Mouse (Mus musculus): ENCODE measurements at regions not wholly inside any gene's neighbourhood (a gene's known extent, or its start where the extent isn't known, plus 50 kb on each side); places are given as distances from the start of the nearest gene placed in this dataset.
"Not testable (repeated sequence)": the region's sequence is repeated elsewhere in the genome, so short reads cannot be mapped to it uniquely, and the experiment has no call there.

GRCm38 (mm10) chr4:89621260-89621659 lies 58.0 kb upstream of the Dmrta1 start:
- Histone ChIP-seq H3K27ac (no peak overlapping the region), H3K4me2 (no peak overlapping the region), H3K9me3 (replicated peaks) (no peaks in the 10 kb centered on the region), H3K36me3 (ENCODE audit: poor library complexity, severe bottlenecking) (no peaks in the 10 kb centered on the region), H3K4me3 (no peak overlapping the region), H3K4me1 (no peaks in the 10 kb centered on the region), H3K9ac (no peak overlapping the region), H3K27me3 (no peaks in the 10 kb centered on the region)
- no peak for ATAC-seq
- WGBS, result 42% methylated on average over 7 of the region's 7 CpGs

DNA sequence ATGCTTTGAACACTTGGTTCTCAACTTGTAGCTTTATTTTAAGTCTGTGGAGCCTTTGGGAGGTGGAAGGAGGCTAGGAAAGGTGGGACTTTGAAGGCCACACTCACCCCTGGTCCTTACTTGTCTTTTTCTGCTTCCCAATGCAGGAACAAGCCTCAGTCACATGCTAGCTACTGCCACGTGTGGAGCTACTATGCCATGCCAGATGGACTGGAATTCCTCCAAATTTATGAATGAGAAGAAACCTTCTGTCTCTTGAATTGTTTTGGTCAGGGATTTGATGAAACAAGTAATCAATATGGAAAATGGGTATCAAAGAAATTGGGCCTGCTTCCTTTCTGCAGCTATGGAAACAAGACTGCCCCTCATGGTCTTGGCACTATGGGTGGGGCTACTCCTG lies 74.5 kb upstream of the Dmrta1 start:
- no peak overlapping the region for H3K4me3 ChIP-seq
- H3K27ac ChIP-seq, result no peak overlapping the region
- H3K9ac ChIP-seq, result no peak overlapping the region
- H3K27me3 ChIP-seq, result no peaks in the 10 kb centered on the region
- H3K9me3 ChIP-seq (replicated peaks), result no peaks in the 10 kb centered on the region
- no peak overlapping the region for H3K4me2 ChIP-seq
- ATAC-seq, result no peak
- WGBS, result 43% methylated on average over 1 of the region's 1 CpGs
- no peaks in the 10 kb centered on the region for H3K4me1 ChIP-seq
- H3K36me3 ChIP-seq (ENCODE audit: poor library complexity, severe bottlenecking), result no peaks in the 10 kb centered on the region

DNA sequence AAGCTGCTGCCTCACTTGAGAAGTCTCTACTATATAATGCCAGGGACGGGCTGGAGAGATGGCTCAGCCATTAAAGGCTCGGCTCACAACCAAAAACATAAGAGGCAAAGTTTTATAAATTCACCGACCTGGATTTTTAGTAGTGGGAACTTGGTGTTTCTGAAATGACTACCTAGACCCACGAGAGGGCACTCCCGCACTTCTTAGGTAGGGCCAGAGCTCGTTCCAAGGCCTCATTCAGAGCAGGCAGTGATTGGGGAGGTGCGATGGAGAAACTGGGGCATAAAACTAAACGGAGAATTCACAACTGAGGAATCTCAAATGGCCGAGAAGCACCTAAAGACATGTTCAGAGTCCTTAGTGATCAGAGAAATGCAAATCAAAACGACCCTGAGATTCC lies 103.7 kb upstream of the Dmrta1 start:
- Histone ChIP-seq H3K4me2 (no peak overlapping the region), H3K9ac (no peak overlapping the region), H3K27ac (no peak overlapping the region), H3K27me3 (no peaks in the 10 kb centered on the region), H3K36me3 (ENCODE audit: poor library complexity, severe bottlenecking) (no peaks in the 10 kb centered on the region), H3K4me1 (no peaks in the 10 kb centered on the region), H3K9me3 (replicated peaks) (no peaks in the 10 kb centered on the region), H3K4me3 (no peak overlapping the region)
- ATAC-seq, result peak; percentile 90
- 10% methylated on average over 10 of the region's 10 CpGs for WGBS

GRCm38 (mm10) chr4:89554711-89555466 lies 124.3 kb upstream of the Dmrta1 start:
- Histone ChIP-seq H3K36me3 (ENCODE audit: poor library complexity, severe bottlenecking) (no peaks in the 10 kb centered on the region), H3K4me1 (no peaks in the 10 kb centered on the region), H3K9me3 (replicated peaks) (no peaks in the 10 kb centered on the region), H3K27ac (no peak overlapping the region), H3K4me2 (no peak overlapping the region), H3K9ac (no peak overlapping the region), H3K4me3 (no peak overlapping the region), H3K27me3 (no peaks in the 10 kb centered on the region)
- no peak for ATAC-seq
- WGBS, result 71% methylated on average over 7 of the region's 7 CpGs

- Histone ChIP-seq H3K27me3 (no peaks in the 10 kb centered on the region), H3K4me2 (no peak overlapping the region), H3K4me1 (no peaks in the 10 kb centered on the region), H3K27ac (no peak overlapping the region), H3K36me3 (ENCODE audit: poor library complexity, severe bottlenecking) (no peaks in the 10 kb centered on the region), H3K9ac (no peak overlapping the region), H3K4me3 (no peak overlapping the region), H3K9me3 (replicated peaks) (no peaks in the 10 kb centered on the region)
- WGBS, result 68% methylated on average over 6 of the region's 6 CpGs
- no peak for ATAC-seq
Measured at GRCm38 (mm10) chr4:89552556-89552955, 126.7 kb upstream of the Dmrta1 start.

DNA sequence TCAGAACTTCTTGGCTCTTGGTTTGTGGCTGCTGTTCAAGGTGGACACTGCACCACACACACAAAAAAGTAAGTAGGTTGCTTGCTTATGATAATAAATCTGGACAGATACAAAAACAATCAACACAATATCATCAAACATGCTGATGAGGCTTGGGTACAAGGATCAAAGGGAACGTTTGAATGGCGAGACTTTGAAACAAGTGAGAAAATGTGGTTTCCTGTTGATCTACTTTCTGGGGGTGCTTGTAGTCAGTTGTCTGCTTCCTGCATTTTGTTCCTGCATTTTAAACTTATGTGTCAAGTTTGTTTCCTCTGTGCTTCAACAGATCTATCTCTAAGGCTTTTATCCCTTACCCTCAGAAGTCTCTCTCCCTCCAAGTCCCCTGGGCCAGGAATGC lies 128.7 kb upstream of the Dmrta1 start:
- no peak overlapping the region for H3K4me3 ChIP-seq
- ATAC-seq, result no peak
- no peaks in the 10 kb centered on the region for H3K4me1 ChIP-seq
- WGBS, result 89% methylated on average over 2 of the region's 2 CpGs
- no peak overlapping the region for H3K4me2 ChIP-seq
- no peak overlapping the region for H3K27ac ChIP-seq
- no peaks in the 10 kb centered on the region for H3K9me3 ChIP-seq (replicated peaks)
- H3K9ac ChIP-seq, result no peak overlapping the region
- H3K36me3 ChIP-seq (ENCODE audit: poor library complexity, severe bottlenecking), result no peaks in the 10 kb centered on the region
- no peaks in the 10 kb centered on the region for H3K27me3 ChIP-seq

DNA sequence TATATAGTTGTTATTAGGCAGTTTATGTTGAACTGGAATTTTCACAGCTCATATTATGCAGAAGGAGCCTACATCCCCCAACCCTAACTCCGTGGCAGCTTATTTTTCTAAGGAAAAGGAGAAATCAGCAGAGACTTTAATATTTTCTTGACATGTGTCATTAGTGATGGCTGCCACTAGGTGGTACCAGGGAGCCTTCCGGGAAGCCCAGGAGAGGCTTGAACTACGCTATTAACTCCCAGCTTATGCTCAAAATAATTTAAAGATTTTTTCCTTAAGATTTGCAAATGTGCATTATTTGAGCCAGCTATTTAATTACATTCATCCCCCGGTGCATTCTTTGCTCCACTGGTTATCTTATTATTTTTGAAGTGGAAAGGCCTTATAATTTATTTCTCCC lies 146.8 kb upstream of the Dmrta1 start:
- Histone ChIP-seq H3K27me3 (peaks cover 1% of the 10 kb centered on the region; the same call in 1 of the 2 replicates), H3K27ac (no peak overlapping the region), H3K9me3 (replicated peaks) (no peaks in the 10 kb centered on the region), H3K9ac (no peak overlapping the region), H3K4me3 (no peak overlapping the region), H3K4me2 (no peak overlapping the region), H3K36me3 (ENCODE audit: poor library complexity, severe bottlenecking) (no peaks in the 10 kb centered on the region), H3K4me1 (no peaks in the 10 kb centered on the region)
- peak; percentile 41; the same call in 1 of the 2 replicates for ATAC-seq
- WGBS, result 12% methylated on average over 4 of the region's 4 CpGs

DNA sequence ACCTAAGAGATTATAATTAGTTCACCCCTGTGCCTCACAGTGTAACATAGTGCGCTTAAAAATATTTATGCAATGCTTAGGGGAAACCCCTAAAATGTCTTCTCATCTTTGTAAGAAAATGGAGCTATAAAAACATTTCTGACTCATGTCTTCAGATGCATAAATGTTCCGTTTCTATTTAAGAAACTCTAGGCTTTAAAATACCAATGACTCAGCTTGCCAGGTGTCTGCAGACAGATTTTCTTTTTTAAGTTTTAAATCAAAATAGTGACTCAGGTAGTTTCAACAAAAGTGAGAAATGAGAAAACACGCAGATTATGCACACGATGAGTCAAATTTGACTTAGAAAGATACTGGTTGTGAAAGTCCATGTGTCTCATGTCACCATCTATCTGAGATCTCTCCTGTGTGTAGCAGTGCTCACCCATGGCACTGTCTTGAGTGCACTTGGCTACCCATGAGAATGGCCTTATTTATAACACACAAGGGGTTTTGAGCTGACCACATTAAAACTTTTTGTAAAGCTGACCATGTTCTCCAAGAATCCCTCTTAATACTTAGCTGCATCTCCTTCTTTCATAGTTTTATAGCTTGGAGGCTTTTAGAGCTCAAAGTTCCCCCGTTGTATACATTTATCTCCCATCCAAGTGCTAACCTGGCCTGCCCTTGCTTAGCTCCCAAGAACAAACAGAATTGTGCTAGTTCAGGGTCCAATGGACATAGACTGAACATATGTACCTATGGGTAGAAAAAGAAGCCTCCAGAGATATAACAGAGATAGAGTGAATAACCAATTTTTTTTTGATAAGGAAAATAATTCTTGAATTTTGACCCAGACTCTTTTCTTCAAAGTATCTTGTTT lies 149.0 kb upstream of the Dmrta1 start:
- no peak for ATAC-seq
- Histone ChIP-seq H3K27me3 (peaks cover 8% of the 10 kb centered on the region; the same call in 1 of the 2 replicates), H3K9me3 (replicated peaks) (no peaks in the 10 kb centered on the region), H3K9ac (no peak overlapping the region), H3K36me3 (ENCODE audit: poor library complexity, severe bottlenecking) (no peaks in the 10 kb centered on the region), H3K4me2 (no peak overlapping the region), H3K4me3 (no peak overlapping the region), H3K4me1 (no peaks in the 10 kb centered on the region), H3K27ac (no peak overlapping the region)
- 89% methylated on average over 5 of the region's 5 CpGs for WGBS

- 37% methylated on average over 1 of the region's 1 CpGs for WGBS
- Histone ChIP-seq H3K27me3 (peaks cover 19% of the 10 kb centered on the region), H3K4me3 (no peak overlapping the region), H3K36me3 (ENCODE audit: poor library complexity, severe bottlenecking) (no peaks in the 10 kb centered on the region), H3K4me2 (no peak overlapping the region), H3K9me3 (replicated peaks) (no peaks in the 10 kb centered on the region), H3K27ac (no peak overlapping the region), H3K9ac (no peak overlapping the region), H3K4me1 (0 out of 2 replicates have a peak, but pooled peaks cover 3% of the 10 kb centered on the region)
- ATAC-seq, result no peak
Measured at GRCm38 (mm10) chr4:89527966-89528365, 151.3 kb upstream of the Dmrta1 start.

DNA sequence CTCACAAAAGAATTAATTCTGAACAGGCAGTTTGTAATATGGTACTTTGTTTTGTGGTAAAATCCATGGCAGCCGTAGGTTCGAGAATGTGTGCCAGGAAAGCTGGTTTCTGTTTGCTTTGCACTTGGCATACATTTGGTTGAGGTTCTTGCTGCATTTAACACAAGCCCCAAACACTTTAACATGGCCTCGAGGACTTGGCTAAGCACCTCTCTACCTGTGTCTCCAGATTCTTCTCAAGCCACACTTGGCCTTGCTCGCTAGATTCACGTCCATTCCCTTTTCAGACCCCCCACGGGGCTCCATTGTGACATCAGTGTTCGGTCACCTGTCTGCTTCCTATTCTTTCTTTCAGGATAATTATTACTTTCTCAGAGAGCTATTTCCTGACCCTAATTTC lies 151.9 kb upstream of the Dmrta1 start:
- H3K36me3 ChIP-seq (ENCODE audit: poor library complexity, severe bottlenecking), result no peaks in the 10 kb centered on the region
- H3K4me3 ChIP-seq, result no peak overlapping the region
- peaks cover 24% of the 10 kb centered on the region for H3K27me3 ChIP-seq
- no peak overlapping the region for H3K4me2 ChIP-seq
- H3K27ac ChIP-seq, result no peak overlapping the region
- no peak for ATAC-seq
- H3K9me3 ChIP-seq (replicated peaks), result no peaks in the 10 kb centered on the region
- 70% methylated on average over 7 of the region's 7 CpGs for WGBS
- H3K4me1 ChIP-seq, result 0 out of 2 replicates have a peak, but pooled peaks cover 3% of the 10 kb centered on the region
- no peak overlapping the region for H3K9ac ChIP-seq

- not testable (repeated sequence) for H3K4me3 ChIP-seq; H3K9ac ChIP-seq; H3K36me3 ChIP-seq (ENCODE audit: poor library complexity, severe bottlenecking); H3K4me2 ChIP-seq; H3K27ac ChIP-seq; ATAC-seq; H3K4me1 ChIP-seq; H3K9me3 ChIP-seq (replicated peaks)
- peaks cover 33% of the 10 kb centered on the region for H3K27me3 ChIP-seq
- WGBS, result 65% methylated on average over 4 of the region's 4 CpGs
Measured at GRCm38 (mm10) chr4:89525525-89525924, 153.7 kb upstream of the Dmrta1 start.

Data from forebrain, embryonic 13.5 days (tissue).